Mouse (Mus musculus): ENCODE results near the gene Rem2.
A peak's percentile ranks its signal among the peaks of the same experiment; 100 is the strongest.

DNA sequence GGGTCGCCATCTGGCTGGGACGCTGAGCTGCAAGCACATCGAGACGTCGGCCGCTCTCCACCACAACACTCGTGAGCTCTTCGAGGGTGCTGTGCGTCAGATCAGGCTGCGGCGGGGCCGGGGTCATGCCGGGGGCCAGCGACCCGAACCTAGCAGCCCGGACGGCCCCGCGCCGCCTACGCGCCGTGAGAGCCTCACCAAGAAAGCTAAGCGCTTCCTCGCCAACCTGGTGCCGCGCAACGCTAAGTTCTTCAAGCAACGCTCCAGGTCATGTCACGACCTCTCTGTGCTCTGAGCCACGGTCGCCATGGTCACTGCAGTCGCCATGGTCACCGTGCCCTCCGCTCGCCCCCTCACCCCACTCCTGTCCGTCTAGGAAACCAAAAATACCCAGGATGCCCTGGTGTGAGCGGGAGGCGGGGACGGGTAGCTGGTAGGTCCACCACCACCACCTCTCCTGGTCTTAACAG is 3.6 kb downstream of the Rem2 start:
- no peak for TF ChIP-seq CTCF (IDR thresholded peaks at IDR 0.05; ENCODE audit: control insufficient read depth, insufficient read depth, low read length)
- 0 out of 2 replicates have a peak, but pooled peaks have one; percentile 20 for TF ChIP-seq POLR2A (IDR thresholded peaks at IDR 0.05; ENCODE audit: borderline replicate concordance, control insufficient read depth, low read depth, low read length)
